Mouse (Mus musculus) CH12.LX (cell line): ENCODE data around the gene Pla1a. TPM values are rescaled to one million over a fixed set of nuclear protein-coding genes. Genes with fewer than 3 reads are reported as not detected.
A peak's percentile ranks its signal among the peaks of the same experiment; 100 is the strongest.

Experiments used
- DNase-seq: peaks from one replicate; pipeline ENCODE4 v3.0.0-alpha.2; 2013; ENCODE audit errors: extremely low read depth
- H3K27ac ChIP-seq: 2 replicates; pipeline ENCODE4 v1.5.1; 2012; ENCODE audit warnings: low read depth, mild to moderate bottlenecking, control low read depth, moderate library complexity; ENCODE audit not compliant: insufficient read depth
- H3K27me3 ChIP-seq: replicated peaks from 2 replicates; pipeline ENCODE3; 2012; ENCODE audit warnings: inconsistent platforms
- H3K36me3 ChIP-seq, 2 experiments: replicated peaks in 1 of 2; 2 replicates each; pipeline versions ENCODE3 to v1.6.1; 2012; ENCODE audit warnings: inconsistent platforms in 1 of 2, low read length in 1 of 2, mild to moderate bottlenecking in 1 of 2, mixed read lengths in 1 of 2, moderate library complexity in 1 of 2; ENCODE audit not compliant: control insufficient read depth in 1 of 2, insufficient read depth in 1 of 2
- H3K4me1 ChIP-seq, 2 experiments: 2 replicates each; pipeline ENCODE4 v1.6.1; 2012; ENCODE audit warnings: inconsistent platforms in 1 of 2, moderate library complexity in 1 of 2; ENCODE audit not compliant: insufficient read depth in 2 of 2, control insufficient read depth in 1 of 2
- H3K4me2 ChIP-seq: 2 replicates; pipeline ENCODE4 v1.6.1; 2012; ENCODE audit warnings: low read depth, mild to moderate bottlenecking, control low read depth; ENCODE audit not compliant: poor library complexity, insufficient read depth, severe bottlenecking
- H3K4me3 ChIP-seq, 3 experiments: fragments of 150-350 bp in 1 of 3; sonication (generic) in 1 of 3; replicated peaks in 1 of 3; 2 replicates each; pipeline versions ENCODE3 to v1.5.1; 2011 to 2012; ENCODE audit warnings: low read depth in 2 of 3, low read length in 2 of 3, mild to moderate bottlenecking in 2 of 3, moderate library complexity in 2 of 3, control low read depth in 1 of 3, improper control_type of control experiment in 1 of 3, inconsistent platforms in 1 of 3, mixed read lengths in 1 of 3; ENCODE audit not compliant: poor library complexity in 1 of 3
- H3K79me2 ChIP-seq: replicated peaks from 2 replicates; pipeline ENCODE4 v1.6.1; 2012; ENCODE audit warnings: mild to moderate bottlenecking, moderate library complexity; ENCODE audit not compliant: control insufficient read depth, poor library complexity, insufficient read depth, severe bottlenecking; ENCODE audit errors: extremely low read depth
- H3K9ac ChIP-seq: 2 replicates; pipeline ENCODE4 v1.6.1; 2012; ENCODE audit warnings: low read depth, mild to moderate bottlenecking, control low read depth, moderate library complexity; ENCODE audit not compliant: insufficient read depth
- H3K9me3 ChIP-seq: replicated peaks from 2 replicates; pipeline ENCODE3; 2012; ENCODE audit warnings: low read length, inconsistent platforms, mixed read lengths
- BHLHE40 ChIP-seq: IDR thresholded peaks from 2 replicates; pipeline ENCODE4 v1.6.1; 2011; ENCODE audit warnings: mild to moderate bottlenecking, low read depth, low read length, improper control_type of control experiment
- CHD1 ChIP-seq: IDR thresholded peaks from 2 replicates; pipeline ENCODE4 v1.6.1; 2012; ENCODE audit warnings: low read depth, low read length, improper control_type of control experiment, inconsistent platforms
- CHD2 ChIP-seq: IDR thresholded peaks from 2 replicates; pipeline ENCODE4 v1.6.1; 2011; ENCODE audit warnings: low read length, improper control_type of control experiment
- CTCF ChIP-seq, 2 experiments: IDR thresholded peaks in 1 of 2; conservative IDR thresholded peaks in 1 of 2; 2 replicates each; pipeline ENCODE4 v1.5.1; 2011 to 2012; ENCODE audit warnings: low read depth in 2 of 2, low read length in 2 of 2, improper control_type of control experiment in 1 of 2, inconsistent platforms in 1 of 2, mild to moderate bottlenecking in 1 of 2, moderate library complexity in 1 of 2
- E2F4 ChIP-seq: IDR thresholded peaks from 2 replicates; pipeline ENCODE4 v1.6.1; 2011; ENCODE audit warnings: low read depth, low read length, improper control_type of control experiment; ENCODE audit not compliant: insufficient replicate concordance
- ELF1 ChIP-seq: IDR thresholded peaks from 2 replicates; pipeline ENCODE4 v1.6.1; 2014; ENCODE audit warnings: low read depth, mild to moderate bottlenecking, inconsistent platforms, low read length, improper control_type of control experiment
- EP300 ChIP-seq: IDR thresholded peaks from 2 replicates; pipeline ENCODE4 v1.6.1; 2011; ENCODE audit warnings: low read length, improper control_type of control experiment
- ETS1 ChIP-seq: conservative IDR thresholded peaks from 2 replicates; pipeline ENCODE4 v1.6.1; 2012; ENCODE audit warnings: low read depth, mild to moderate bottlenecking, inconsistent platforms, low read length, improper control_type of control experiment, moderate library complexity
- GABPA ChIP-seq: IDR thresholded peaks from 2 replicates; pipeline ENCODE4 v1.6.1; 2012; ENCODE audit warnings: low read depth, low read length, improper control_type of control experiment, inconsistent platforms; ENCODE audit not compliant: insufficient replicate concordance
- HCFC1 ChIP-seq: IDR thresholded peaks from 2 replicates; pipeline ENCODE4 v1.6.1; 2012; ENCODE audit warnings: low read depth, mild to moderate bottlenecking, inconsistent platforms, low read length, improper control_type of control experiment
- IRF4 ChIP-seq: IDR thresholded peaks from 2 replicates; pipeline ENCODE4 v1.6.1; 2014; ENCODE audit warnings: low read depth, mild to moderate bottlenecking, inconsistent platforms, low read length, improper control_type of control experiment
- JUN ChIP-seq: IDR thresholded peaks from 2 replicates; pipeline ENCODE4 v1.6.1; 2011; ENCODE audit warnings: low read depth, mild to moderate bottlenecking, low read length, improper control_type of control experiment, moderate library complexity; ENCODE audit not compliant: insufficient read depth
- JUND ChIP-seq: conservative IDR thresholded peaks from 2 replicates; pipeline ENCODE4 v1.6.1; 2011; ENCODE audit warnings: low read depth, low read length, improper control_type of control experiment
- KAT2A ChIP-seq: IDR thresholded peaks from 2 replicates; pipeline ENCODE4 v1.6.1; 2012; ENCODE audit warnings: low read length, improper control_type of control experiment, inconsistent platforms; ENCODE audit not compliant: insufficient replicate concordance
- MAFK ChIP-seq: IDR thresholded peaks from 2 replicates; pipeline ENCODE4 v1.6.1; 2011; ENCODE audit warnings: low read length, improper control_type of control experiment; ENCODE audit not compliant: insufficient replicate concordance
- MAX ChIP-seq: IDR thresholded peaks from 2 replicates; pipeline ENCODE4 v1.6.1; 2011; ENCODE audit warnings: low read length, improper control_type of control experiment
- MAZ ChIP-seq: IDR thresholded peaks from 2 replicates; pipeline ENCODE4 v1.6.1; 2012; ENCODE audit warnings: low read depth, mild to moderate bottlenecking, inconsistent platforms, low read length, improper control_type of control experiment, moderate library complexity
- MEF2A ChIP-seq: IDR thresholded peaks from 2 replicates; pipeline ENCODE4 v1.6.1; 2014; ENCODE audit warnings: low read depth, mild to moderate bottlenecking, inconsistent platforms, low read length, improper control_type of control experiment, borderline replicate concordance
- MXI1 ChIP-seq: IDR thresholded peaks from 2 replicates; pipeline ENCODE4 v1.6.1; 2011; ENCODE audit warnings: mild to moderate bottlenecking, low read depth, low read length, improper control_type of control experiment
- MYC ChIP-seq: IDR thresholded peaks from 2 replicates; pipeline ENCODE4 v1.6.1; 2011; ENCODE audit warnings: low read depth, mild to moderate bottlenecking, improper control_type of control experiment, low read length
- NRF1 ChIP-seq: IDR thresholded peaks from 2 replicates; pipeline ENCODE4 v1.6.1; 2014; ENCODE audit warnings: low read depth, mild to moderate bottlenecking, inconsistent platforms, low read length, improper control_type of control experiment, moderate library complexity
- POLR2A ChIP-seq: IDR thresholded peaks from 2 replicates; pipeline ENCODE4 v1.6.1; 2011; ENCODE audit warnings: low read depth, mild to moderate bottlenecking, improper control_type of control experiment, low read length
- POLR2AphosphoS2 ChIP-seq: IDR thresholded peaks from 2 replicates; pipeline ENCODE4 v1.6.1; 2011; ENCODE audit warnings: low read depth, low read length, improper control_type of control experiment
- RCOR1 ChIP-seq: conservative IDR thresholded peaks from 2 replicates; pipeline ENCODE4 v1.6.1; 2012; ENCODE audit warnings: low read depth, mild to moderate bottlenecking, inconsistent platforms, low read length, improper control_type of control experiment
- SIN3A ChIP-seq: IDR thresholded peaks from 2 replicates; pipeline ENCODE4 v1.6.1; 2012; ENCODE audit warnings: low read length, improper control_type of control experiment, inconsistent platforms
- SMC3 ChIP-seq: IDR thresholded peaks from 2 replicates; pipeline ENCODE4 v1.6.1; 2011; ENCODE audit warnings: low read depth, low read length, improper control_type of control experiment
- TCF12 ChIP-seq: IDR thresholded peaks from 2 replicates; pipeline ENCODE4 v1.6.1; 2014; ENCODE audit warnings: low read depth, mild to moderate bottlenecking, inconsistent platforms, low read length, improper control_type of control experiment
- UBTF ChIP-seq: IDR thresholded peaks from 2 replicates; pipeline ENCODE4 v1.6.1; 2012; ENCODE audit warnings: low read depth, mild to moderate bottlenecking, inconsistent platforms, low read length, improper control_type of control experiment, moderate library complexity
- USF1 ChIP-seq: IDR thresholded peaks from 2 replicates; pipeline ENCODE4 v1.6.1; 2014; ENCODE audit warnings: low read depth, mild to moderate bottlenecking, inconsistent platforms, low read length, improper control_type of control experiment
- USF2 ChIP-seq: conservative IDR thresholded peaks from 2 replicates; pipeline ENCODE4 v1.6.1; 2011; ENCODE audit warnings: low read depth, low read length, improper control_type of control experiment
- ZC3H11A ChIP-seq: IDR thresholded peaks from 2 replicates; pipeline ENCODE4 v1.6.1; 2012; ENCODE audit warnings: low read depth, mild to moderate bottlenecking, inconsistent platforms, low read length, improper control_type of control experiment
- ZKSCAN1 ChIP-seq: IDR thresholded peaks from 2 replicates; pipeline ENCODE4 v1.6.1; 2012; ENCODE audit warnings: low read depth, inconsistent platforms, low read length, improper control_type of control experiment, borderline replicate concordance
- ZMIZ1 ChIP-seq: IDR thresholded peaks from 2 replicates; pipeline ENCODE4 v1.6.1; 2012; ENCODE audit warnings: low read depth, mild to moderate bottlenecking, inconsistent platforms, low read length, improper control_type of control experiment
- ZNF384 ChIP-seq: IDR thresholded peaks from 2 replicates; pipeline ENCODE4 v1.6.1; 2012; ENCODE audit warnings: low read depth, low read length, improper control_type of control experiment, inconsistent platforms
- dilution Hi-C: fragments of 300-500 bp; cut with MboI; formaldehyde crosslinking; loops from 2 replicates; pipeline ENCODE4 v1.14.3; 2020; ENCODE audit warnings: low sequenced_read_pairs; ENCODE audit not compliant: extremely low pct_unique_long_range_greater_than_20kb, extremely low pct_ligation_motif_present
- in situ Hi-C: fragments of 300-500 bp; cut with MboI; formaldehyde crosslinking; loops from 3 replicates; pipeline ENCODE4 v1.14.3; 2019; ENCODE audit warnings: low sequenced_read_pairs, low pct_ligation_motif_present, low pct_unique_long_range_greater_than_20kb, mixed read lengths
- polyA plus RNA-seq: library from polyadenylated mRNA; unstranded; fragments of >175 nt; gene quantifications from 2 replicates; pipeline ENCODE4 v1.2.1, GENCODE M21; 2012; ENCODE audit warnings: low read depth; ENCODE audit not compliant: insufficient read length
- total RNA-seq, 2 experiments: library from RNA; depleted of rRNA; stranded (reverse); fragments of 300-350 nt in 1 of 2; fragments of >200 nt in 1 of 2; gene quantifications; 2 replicates each; pipeline ENCODE4 v1.2.3; 2012 to 2014

The Pla1a gene
- total RNA-seq (2012; rRNA removed) (20.6 and 27.9 TPM in 2 replicates), total RNA-seq (2014; rRNA removed) (12.3 and 14.3 TPM in 2 replicates), polyA plus RNA-seq (9.3 and 11.0 TPM in 2 replicates)

DNA sequence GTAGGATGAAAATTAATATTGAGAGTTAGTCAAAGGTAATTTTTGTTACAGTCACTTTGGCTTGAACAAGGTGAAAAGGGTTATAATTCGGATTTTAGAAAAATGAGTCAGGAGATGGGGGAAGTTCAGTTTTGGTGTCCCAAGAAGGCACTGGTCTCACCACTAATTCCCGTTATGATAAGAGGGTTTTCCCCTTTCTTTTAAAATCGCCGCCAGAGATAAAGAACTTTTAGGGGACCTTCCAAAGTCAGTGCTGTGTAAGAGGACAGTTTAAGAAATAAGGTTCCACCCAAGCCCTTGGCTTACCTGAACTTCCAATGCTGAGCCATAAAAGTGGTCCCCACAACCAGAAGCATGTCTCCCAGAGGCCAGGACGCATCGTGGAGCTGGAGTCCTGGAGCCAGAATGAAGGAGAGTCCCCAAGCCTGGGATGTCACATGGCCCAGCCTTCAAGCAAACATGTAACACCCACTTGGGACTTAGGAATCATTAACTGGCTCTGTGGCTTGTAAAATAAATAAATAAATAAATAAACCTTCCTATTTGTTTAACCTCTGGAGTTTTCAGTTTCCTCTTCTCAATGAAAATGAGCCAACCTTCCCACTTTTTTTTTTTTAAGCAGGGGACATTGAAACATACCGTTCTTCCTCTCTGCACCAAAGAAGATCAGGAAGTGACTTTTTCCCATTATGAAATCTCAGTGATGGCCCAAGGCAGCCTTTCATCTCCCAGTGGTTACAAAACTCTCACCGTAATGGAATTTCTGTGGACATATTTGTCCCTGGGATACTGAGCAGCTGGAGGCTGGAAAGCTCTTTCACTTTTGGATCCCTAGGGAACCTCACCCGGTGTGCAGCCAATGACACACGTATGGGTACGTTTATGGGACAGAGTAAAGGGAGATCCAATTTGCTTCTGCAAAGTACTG, at the start of gene Pla1a:
Gene Pla1a, minus strand, starts transcription at position 648 of the 928 bp plus-strand sequence.
- DNase-seq = peak; percentile 58

DNA sequence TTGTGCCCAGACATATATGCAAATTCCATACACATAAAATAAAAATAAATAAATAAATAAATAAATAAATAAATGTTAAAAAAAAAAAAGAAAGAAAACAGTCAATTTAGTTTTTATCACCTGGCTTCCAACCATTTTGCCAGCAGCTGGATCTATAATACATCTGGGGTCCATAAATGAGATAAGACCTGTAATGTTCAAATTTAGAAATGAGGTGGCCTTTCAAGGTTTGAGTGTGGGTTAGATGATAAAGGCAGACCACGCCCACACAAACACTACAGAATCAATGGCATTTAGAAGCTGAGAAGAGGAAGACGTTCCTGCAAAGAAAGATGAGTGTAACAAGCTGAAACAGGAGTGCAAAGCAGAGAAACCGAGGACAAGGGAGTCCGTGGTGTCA, 48.4 kb upstream of the Pla1a start:
- peaks cover 80 to 91% of the 10 kb centered on the region in 2 experiments for H3K36me3 ChIP-seq
- TF ChIP-seq GABPA (no peak), MAX (no peak), CHD2 (no peak), MXI1 (no peak), CHD1 (no peak), HCFC1 (no peak), MEF2A (no peak), E2F4 (no peak), EP300 (no peak), USF2 (no peak), BHLHE40 (no peak), RCOR1 (no peak), ZMIZ1 (no peak), MAZ (no peak), ZKSCAN1 (no peak), JUN (no peak), CTCF (conservative IDR thresholded peaks at IDR 0.05 in 1 of 2, IDR thresholded peaks at IDR 0.05 in 1 of 2; ENCODE audit: low read depth in 2 of 2, low read length in 2 of 2) (no peak), TCF12 (no peak)
- no peak overlapping the region for H3K4me2 ChIP-seq
- H3K9me3 ChIP-seq = no peaks in the 10 kb centered on the region
- no peaks in the 10 kb centered on the region for H3K27me3 ChIP-seq
- H3K4me3 ChIP-seq = no peak overlapping the region
- dilution Hi-C loops (no loop called here), in situ Hi-C loops (no loop called here)
- H3K79me2 ChIP-seq = peaks cover 43% of the 10 kb centered on the region
- no peak overlapping the region for H3K9ac ChIP-seq
- H3K27ac ChIP-seq = no peak overlapping the region
- H3K4me1 ChIP-seq = peaks cover 7 to 40% of the 10 kb centered on the region in 2 experiments
- DNase-seq = no peak

More for the DNA sequence above, at the start of gene Pla1a:
- Histone ChIP-seq H3K4me2 (peak within 1 kb of the TSS; percentile 24; the same call in 1 of the 2 replicates), H3K27ac (no peak within 1 kb of the TSS; the same call in 1 of the 2 replicates), H3K9ac (peak within 1 kb of the TSS; percentile 2; the same call in 1 of the 2 replicates), H3K79me2 (no peaks in the 10 kb centered on the region), H3K9me3 (no peaks in the 10 kb centered on the region), H3K36me3 (no peaks in the 10 kb centered on the region), H3K27me3 (no peaks in the 10 kb centered on the region), H3K4me1 (peaks cover 23 to 40% of the 10 kb centered on the region in 2 experiments), H3K4me3 (no peak within 1 kb of the TSS)
- in situ Hi-C loops (no loop called here), dilution Hi-C loops (no loop called here)
- TF ChIP-seq MAX (peak; percentile 21; the same call in 1 of the 2 replicates), ZNF384 (peak; percentile 47), CHD2 (peak; percentile 54; the same call in 1 of the 2 replicates), BHLHE40 (peak; percentile 62), RCOR1 (0 out of 2 replicates have a peak, but pooled peaks have one; percentile 33), POLR2A (no peak), MEF2A (peak; percentile 86), NRF1 (no peak), ZC3H11A (no peak), EP300 (peak; percentile 87), IRF4 (peak; percentile 93), MYC (no peak), GABPA (no peak), USF1 (peak; percentile 11; the same call in 1 of the 2 replicates), JUND (peak; percentile 64), SIN3A (peak; percentile 51), CTCF (conservative IDR thresholded peaks at IDR 0.05 in 1 of 2, IDR thresholded peaks at IDR 0.05 in 1 of 2; ENCODE audit: low read depth in 2 of 2, low read length in 2 of 2) (no peak), ZMIZ1 (no peak), ETS1 (peak; percentile 69), UBTF (no peak), ELF1 (no peak), SMC3 (no peak), POLR2AphosphoS2 (no peak), TCF12 (peak; percentile 42; the same call in 1 of the 2 replicates), MXI1 (no peak; the same call in 1 of the 2 replicates), MAFK (0 out of 2 replicates have a peak, but pooled peaks have one; percentile 48), JUN (peak; percentile 75), CHD1 (no peak), KAT2A (no peak)
